Mouse (Mus musculus): ENCODE results near the gene Misp. TPM values are rescaled to one million over a fixed set of nuclear protein-coding genes. Genes with fewer than 3 reads are reported as not detected.

The Misp gene
- total RNA-seq, 2 experiments from 2014 or later: 0.54 to 1.3 TPM

GRCm38 (mm10) chr10:79819606-79820005 lies 1.2 kb upstream of the Misp start:
- DNase-seq (ENCODE audit: low spot score in 2 of 2): no peak

- no peak for DNase-seq (ENCODE audit: low spot score in 2 of 2)
Observed at GRCm38 (mm10) chr10:79820277-79820676, 512 bp upstream of the Misp start.

- no peak for DNase-seq (ENCODE audit: low spot score in 2 of 2)
Observed at GRCm38 (mm10) chr10:79821731-79822130, 942 bp downstream of the Misp start.

GRCm38 (mm10) chr10:79822372-79822771 lies 1.6 kb downstream of the Misp start:
- DNase-seq (ENCODE audit: low spot score in 2 of 2): no peak

- no peak for DNase-seq (ENCODE audit: low spot score in 2 of 2)
Observed at GRCm38 (mm10) chr10:79823011-79823410, 2.2 kb downstream of the Misp start.

GRCm38 (mm10) chr10:79824413-79824812 lies 3.6 kb downstream of the Misp start:
- no peak for DNase-seq (ENCODE audit: low spot score in 2 of 2)

GRCm38 (mm10) chr10:79831583-79831982 lies 10.8 kb downstream of the Misp start:
- DNase-seq (ENCODE audit: low spot score in 2 of 2): no peak

- no peak for DNase-seq (ENCODE audit: low spot score in 2 of 2)
Observed at GRCm38 (mm10) chr10:79832026-79832785, 11.4 kb downstream of the Misp start.

- no peak for DNase-seq (ENCODE audit: low spot score in 2 of 2)
Observed at GRCm38 (mm10) chr10:79832786-79833181, 12.0 kb downstream of the Misp start.

GRCm38 (mm10) chr10:79834769-79835398 lies 14.1 kb downstream of the Misp start:
- peak in 1 of 2 experiments; percentile 77 for DNase-seq (ENCODE audit: low spot score in 2 of 2)

GRCm38 (mm10) chr10:79836918-79837317 lies 16.1 kb downstream of the Misp start:
- DNase-seq (ENCODE audit: low spot score in 2 of 2): no peak

GRCm38 (mm10) chr10:79838151-79838550 lies 17.4 kb downstream of the Misp start:
- no peak for DNase-seq (ENCODE audit: low spot score in 2 of 2)

- DNase-seq (ENCODE audit: low spot score in 2 of 2): no peak
Observed at GRCm38 (mm10) chr10:79840091-79840490, 19.3 kb downstream of the Misp start.

- peak; percentile 59 to 75 for DNase-seq (ENCODE audit: low spot score in 2 of 2)
Observed at GRCm38 (mm10) chr10:79840644-79841551, 20.1 kb downstream of the Misp start.

GRCm38 (mm10) chr10:79842322-79842721 lies 21.5 kb downstream of the Misp start:
- DNase-seq (ENCODE audit: low spot score in 2 of 2): no peak

- DNase-seq (ENCODE audit: low spot score in 2 of 2): no peak
Observed at GRCm38 (mm10) chr10:79843476-79843875, 22.7 kb downstream of the Misp start.

- no peak for DNase-seq (ENCODE audit: low spot score in 2 of 2)
Observed at GRCm38 (mm10) chr10:79846553-79846952, 25.8 kb downstream of the Misp start.

GRCm38 (mm10) chr10:79849941-79850628 lies 29.3 kb downstream of the Misp start:
- DNase-seq (ENCODE audit: low spot score in 2 of 2): no peak

GRCm38 (mm10) chr10:79851653-79852052 lies 30.9 kb downstream of the Misp start:
- DNase-seq (ENCODE audit: low spot score in 2 of 2): no peak

- DNase-seq (ENCODE audit: low spot score in 2 of 2): no peak
Observed at GRCm38 (mm10) chr10:79852107-79852789, 31.5 kb downstream of the Misp start.

GRCm38 (mm10) chr10:79852827-79853226 lies 32.0 kb downstream of the Misp start:
- DNase-seq (ENCODE audit: low spot score in 2 of 2): no peak

Measured in layer of hippocampus, adult 18-20 months (tissue).